Mouse (Mus musculus): ENCODE measurements around the gene Rnf141. TPM values are rescaled to one million over a fixed set of nuclear protein-coding genes. Genes with fewer than 3 reads are reported as not detected.
A peak's percentile ranks its signal among the peaks of the same experiment; 100 is the strongest.

Gene Rnf141
- total RNA-seq, 2 experiments from 2014 or later, result 27.2 to 46.1 TPM

DNA sequence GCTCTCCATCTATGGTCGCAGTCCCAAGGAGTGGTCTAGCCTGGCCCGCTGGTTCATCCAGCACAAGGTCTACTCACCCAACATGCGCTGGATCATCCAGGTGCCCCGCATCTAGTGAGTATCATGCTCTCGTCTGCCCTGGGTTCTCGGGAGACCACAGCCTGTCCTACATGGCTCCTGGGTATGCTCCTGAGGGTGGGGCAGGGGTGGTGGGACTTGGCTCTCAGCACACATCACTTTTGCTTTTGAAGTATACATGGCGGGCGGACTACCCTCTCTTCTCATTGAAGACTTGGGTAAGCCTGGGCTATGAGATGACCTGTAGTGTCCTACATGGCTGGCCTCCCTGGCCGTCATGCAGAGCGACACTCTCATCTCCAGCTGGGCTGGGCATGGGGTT lies 41.1 kb downstream of the Rnf141 start:
- no peak for ATAC-seq (replicated peaks; ENCODE audit: low FRiP score, poor library complexity, severe bottlenecking)

DNA sequence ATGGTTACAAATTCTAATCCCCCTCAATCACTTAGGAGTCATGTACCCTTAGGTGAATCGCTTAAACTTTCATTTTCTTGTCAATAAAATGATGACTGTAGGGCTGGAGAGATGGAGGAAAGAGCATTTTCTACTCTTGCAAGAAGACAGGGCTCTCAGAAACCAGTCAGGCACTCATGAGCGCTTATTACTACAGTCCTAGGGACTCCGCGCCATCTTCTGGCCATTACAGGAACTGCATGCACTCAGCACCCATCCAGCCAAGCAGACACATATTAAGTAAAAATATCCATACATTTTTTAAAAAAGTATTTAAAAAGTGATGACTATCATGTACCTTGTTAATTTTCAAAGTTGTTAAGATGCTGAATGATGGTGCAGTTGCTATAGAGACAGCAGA lies 43.2 kb downstream of the Rnf141 start:
- peak; percentile 79 for ATAC-seq (replicated peaks; ENCODE audit: low FRiP score, poor library complexity, severe bottlenecking)

DNA sequence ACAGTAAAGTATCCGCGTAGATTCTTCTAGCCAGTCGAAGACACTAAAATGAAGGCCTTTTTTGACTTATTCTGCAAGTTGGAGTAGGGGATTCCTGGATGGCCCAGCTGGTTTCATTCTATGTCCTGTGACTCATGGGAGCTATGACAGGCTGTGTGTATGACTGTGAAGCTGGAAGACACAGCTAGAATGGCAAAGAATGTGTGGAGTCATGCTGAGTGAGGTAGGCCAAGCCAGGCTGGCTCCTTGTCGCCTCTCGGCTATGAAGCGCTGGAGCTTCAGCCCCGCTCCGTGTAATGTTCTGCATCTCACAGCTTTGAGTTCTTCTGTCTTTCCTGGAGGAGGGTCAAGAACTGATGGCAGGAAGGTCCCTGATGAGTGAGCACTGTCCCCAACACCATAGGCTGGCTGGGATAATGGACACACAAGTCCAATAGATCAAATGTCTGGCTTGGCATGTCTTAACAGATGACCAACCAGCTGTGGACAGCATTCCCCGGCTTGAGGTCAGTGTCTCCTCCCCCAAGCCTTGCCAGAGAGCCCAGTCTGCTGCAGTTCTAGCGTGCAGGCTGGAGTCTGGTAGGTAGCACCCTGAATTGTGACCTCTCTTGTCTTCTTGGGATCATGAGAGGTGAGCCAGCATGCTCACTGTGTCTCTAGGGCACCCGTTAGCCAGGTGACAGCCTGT lies 46.4 kb downstream of the Rnf141 start:
- no peak for ATAC-seq (replicated peaks; ENCODE audit: low FRiP score, poor library complexity, severe bottlenecking)

DNA sequence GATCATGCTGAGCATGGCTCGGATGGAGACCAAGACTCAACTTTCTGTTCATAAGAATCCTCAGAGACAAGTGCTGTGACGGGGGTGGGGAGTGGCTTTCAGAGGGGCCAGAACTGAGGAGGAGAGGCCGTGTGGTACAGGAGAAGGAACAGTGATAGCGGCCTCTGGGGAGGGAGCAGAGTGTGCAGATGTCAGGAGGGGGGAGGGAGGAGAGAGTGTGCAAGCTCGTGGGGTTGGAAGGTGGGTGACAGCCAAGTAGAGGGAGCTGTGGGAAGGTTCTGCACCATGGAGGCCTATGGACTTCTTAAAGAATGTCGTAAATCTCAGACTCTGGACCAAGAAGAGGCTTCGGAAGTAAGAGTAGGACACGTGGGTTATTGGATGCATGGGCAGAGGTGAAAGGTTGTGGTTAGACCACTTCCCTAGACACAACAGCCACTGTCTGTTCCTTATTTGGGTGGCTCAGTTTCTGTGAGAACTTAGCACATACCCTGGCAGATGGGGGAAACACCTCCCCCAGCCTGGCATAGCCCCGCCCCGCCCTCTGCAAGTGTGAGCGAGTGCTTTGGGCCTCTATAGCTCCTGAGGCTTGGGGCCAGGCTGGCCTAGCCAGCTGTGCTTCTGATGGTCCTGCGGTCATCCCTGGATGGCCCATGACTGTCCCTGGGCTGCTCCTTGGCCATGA lies 47.7 kb downstream of the Rnf141 start:
- no peak for ATAC-seq (replicated peaks; ENCODE audit: low FRiP score, poor library complexity, severe bottlenecking)

DNA sequence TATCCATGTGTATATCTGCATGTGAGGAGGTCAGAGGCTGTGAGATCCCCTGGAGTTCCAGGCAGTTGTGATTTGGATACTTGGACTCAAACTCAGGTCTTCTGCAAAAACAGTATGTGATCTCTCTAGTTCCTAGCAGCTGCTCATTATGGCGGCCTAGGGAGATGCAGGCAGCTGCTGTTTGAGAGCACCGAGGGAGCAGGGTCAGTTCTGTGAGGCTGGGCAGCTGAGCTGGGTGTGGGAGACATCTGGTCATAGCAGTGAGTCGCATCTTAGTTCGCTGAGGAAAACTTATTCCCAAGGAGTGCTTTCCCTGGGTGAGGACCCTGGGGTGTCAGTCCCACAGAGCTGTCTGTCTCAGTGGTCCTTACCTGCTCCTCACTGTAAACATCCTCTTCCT lies 49.5 kb downstream of the Rnf141 start:
- no peak for ATAC-seq (replicated peaks; ENCODE audit: low FRiP score, poor library complexity, severe bottlenecking)

DNA sequence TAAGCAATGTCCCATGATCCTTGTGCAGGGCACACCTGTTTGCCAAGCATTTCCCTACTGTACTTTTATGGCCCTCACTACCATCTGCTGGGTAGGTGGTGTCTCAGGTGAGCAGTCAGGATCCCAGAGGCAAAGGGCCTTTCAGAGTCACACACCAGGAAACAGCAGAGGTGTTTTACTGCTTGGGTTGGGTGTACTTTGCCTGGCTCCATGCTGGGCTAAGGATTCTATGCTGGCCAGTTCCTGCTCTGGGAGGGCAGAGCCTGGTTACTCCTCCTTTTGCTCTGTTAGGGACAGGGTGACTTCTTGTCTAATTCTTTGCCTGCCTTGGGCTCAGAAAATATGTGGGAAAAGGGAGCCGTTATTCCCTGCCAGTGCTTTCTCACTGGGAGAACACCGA lies 51.4 kb downstream of the Rnf141 start:
- ATAC-seq (replicated peaks; ENCODE audit: low FRiP score, poor library complexity, severe bottlenecking), result no peak

DNA sequence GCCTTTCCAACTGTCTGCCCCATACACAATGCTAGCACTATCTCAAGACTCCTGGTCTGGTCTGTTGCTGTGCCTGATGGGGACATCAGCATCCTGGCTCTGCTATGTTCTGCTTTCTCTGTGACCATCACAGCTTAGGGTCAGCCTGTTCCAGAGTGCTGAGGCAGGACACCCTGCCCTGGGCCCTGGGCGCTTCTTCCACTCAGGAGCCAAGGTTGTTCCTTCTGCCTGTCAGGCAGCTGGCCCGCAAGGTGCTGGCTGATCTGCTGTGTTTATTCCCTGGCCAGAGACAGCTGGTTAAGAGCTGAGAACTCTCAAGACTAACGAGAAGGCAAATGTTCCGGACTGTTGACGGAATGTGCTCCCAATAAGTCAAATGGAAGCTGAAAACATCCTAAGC lies 52.1 kb downstream of the Rnf141 start:
- no peak for ATAC-seq (replicated peaks; ENCODE audit: low FRiP score, poor library complexity, severe bottlenecking)

DNA sequence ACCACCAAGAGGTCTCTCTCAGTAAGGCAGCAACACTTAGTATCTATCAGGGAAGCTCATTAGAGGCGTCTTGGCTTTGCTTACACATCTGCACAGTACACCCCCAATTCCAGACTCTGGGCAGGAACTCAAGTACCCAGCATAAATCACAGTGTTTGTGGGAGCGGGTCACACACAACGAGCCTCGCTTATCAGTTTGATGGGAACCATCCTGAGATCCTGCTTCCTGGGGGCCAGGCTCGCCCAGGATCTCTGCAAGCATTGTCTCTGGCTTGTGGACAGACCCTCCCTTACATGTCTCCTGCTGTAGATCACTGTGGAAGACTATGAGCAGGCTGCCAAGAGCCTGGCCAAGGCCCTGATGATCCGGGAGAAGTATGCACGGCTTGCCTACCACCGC lies 53.4 kb downstream of the Rnf141 start:
- ATAC-seq (replicated peaks; ENCODE audit: low FRiP score, poor library complexity, severe bottlenecking), result no peak

DNA sequence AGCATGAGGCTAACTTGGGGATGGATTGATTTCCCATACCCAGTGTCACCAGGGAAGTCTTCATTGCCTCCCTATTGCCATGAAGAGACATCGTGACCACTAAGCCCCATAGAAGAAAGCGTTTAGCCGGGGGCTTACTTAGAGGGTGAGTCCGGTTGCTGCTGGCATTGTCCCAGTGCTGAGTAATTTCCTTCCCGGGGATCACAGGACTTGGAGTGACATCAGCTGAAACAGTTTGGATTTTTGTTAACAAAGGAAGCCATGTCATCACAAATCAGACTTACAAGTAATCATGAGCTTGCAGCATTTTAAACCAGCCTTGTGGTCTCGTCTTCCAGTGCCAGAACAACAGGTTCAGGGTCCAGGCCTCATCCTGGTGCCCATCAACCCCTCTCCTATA lies 56.9 kb downstream of the Rnf141 start:
- ATAC-seq (replicated peaks; ENCODE audit: low FRiP score, poor library complexity, severe bottlenecking), result no peak

DNA sequence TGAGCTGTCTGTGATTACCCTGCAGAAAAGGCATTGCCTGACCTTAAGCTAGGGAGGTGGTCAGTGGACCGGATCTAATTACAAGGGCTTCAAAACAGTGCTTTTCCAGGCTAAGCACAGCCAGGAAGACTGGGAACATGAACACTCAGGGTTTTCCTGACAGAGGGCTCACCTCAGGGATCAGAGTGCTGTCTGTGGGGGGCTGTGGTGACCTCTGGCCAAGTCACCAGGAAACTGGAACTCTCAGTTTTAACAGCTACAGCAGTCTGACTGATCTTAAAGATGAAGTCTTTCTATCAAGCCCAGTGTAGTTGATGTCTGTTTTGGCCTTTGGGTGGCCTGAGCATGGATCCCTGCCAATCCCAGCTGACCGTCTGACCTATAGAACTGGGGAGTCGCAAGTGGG lies 58.5 kb downstream of the Rnf141 start:
- ATAC-seq (replicated peaks; ENCODE audit: low FRiP score, poor library complexity, severe bottlenecking), result no peak

DNA sequence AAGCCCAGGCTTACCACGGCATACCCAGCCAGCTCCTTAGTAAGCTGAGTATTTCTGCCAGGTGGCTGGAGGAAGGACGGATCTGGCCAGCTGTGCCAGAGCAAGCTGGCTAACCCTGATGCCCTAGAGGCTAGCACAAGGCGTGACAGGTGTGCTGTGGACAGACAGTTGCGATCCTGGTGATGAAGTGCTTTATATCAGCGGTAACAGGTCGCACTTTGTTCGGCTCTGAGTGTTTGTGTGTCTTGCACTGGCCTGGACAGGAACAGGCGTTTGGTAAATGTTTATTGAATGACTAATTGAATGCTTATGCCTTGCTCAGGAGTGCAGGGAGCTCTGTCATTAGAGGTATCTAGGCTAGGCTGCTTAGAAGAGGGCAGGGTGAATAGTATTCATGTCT lies 59.3 kb downstream of the Rnf141 start:
- ATAC-seq (replicated peaks; ENCODE audit: low FRiP score, poor library complexity, severe bottlenecking), result no peak

DNA sequence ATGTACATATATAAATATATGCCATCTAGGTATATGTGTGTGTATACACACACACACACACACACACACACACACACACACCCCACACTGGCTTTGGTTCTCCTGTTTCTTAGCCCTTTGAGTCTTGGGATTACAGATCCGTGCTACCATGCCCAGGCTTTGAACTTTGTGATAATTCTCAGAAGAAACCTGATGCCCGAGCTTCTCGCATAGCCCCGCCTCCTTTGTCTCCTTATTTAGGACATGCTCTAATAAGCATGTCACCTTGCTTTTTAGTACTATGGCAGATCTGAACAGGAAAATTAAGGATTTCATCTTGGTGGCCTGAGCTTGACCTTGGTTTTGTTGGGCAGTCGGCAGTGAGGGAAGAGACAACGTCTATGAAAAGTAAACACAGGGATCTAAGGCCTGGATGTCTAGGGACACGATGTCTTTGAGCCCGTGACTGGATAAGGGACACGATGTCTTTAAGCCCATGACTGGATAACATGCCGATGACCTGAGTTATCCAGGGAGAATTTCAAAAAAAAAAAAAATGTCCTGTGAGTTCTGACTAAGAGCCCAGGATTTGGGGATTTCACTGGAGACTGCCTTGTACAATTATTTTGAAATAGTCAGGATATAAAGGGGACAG lies 61.3 kb downstream of the Rnf141 start:
- no peak for ATAC-seq (replicated peaks; ENCODE audit: low FRiP score, poor library complexity, severe bottlenecking)

DNA sequence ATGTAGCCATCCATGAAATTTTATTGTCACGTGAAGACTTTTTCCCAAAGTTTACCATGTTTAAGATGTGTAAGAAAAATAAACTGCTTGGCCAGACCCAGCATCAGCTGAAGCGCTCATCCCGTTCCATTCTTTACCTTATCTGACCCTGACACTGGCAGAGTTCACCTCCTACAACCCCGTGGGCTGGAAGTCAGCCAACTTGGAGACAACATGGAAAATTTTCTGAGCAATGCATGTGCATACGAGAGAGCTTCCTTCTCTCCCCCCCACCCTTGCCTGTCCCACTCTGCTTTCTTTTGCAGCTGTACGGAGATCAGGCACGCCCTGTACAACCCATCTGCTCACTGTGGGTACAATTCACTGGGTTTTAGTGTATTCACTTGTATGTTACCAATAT lies 62.1 kb downstream of the Rnf141 start:
- peak; percentile 71 for ATAC-seq (replicated peaks; ENCODE audit: low FRiP score, poor library complexity, severe bottlenecking)

DNA sequence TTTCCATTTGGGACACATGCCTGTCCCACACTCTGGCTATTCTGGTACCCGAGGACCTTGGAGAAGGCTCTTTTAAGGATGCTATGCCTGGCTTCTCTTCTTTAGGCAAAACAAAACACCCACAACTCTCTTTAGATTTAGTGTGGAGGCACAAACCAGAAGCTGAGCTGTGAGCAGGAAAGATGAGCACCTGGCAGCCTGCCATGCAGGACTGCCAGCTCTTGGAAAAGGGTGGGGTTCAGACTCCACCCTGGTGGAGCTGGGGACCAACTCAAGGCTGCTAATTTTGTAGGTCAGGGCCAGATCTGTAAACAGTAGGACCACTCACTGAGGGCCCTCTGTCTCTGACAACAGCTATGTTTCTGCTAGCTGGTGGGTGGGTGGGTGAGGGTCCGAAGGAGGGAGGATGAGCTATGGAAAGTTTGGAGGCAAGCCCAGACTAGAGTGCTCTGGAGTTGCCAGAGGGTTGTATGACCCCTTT lies 63.0 kb downstream of the Rnf141 start:
- peak; percentile 80 for ATAC-seq (replicated peaks; ENCODE audit: low FRiP score, poor library complexity, severe bottlenecking)

DNA sequence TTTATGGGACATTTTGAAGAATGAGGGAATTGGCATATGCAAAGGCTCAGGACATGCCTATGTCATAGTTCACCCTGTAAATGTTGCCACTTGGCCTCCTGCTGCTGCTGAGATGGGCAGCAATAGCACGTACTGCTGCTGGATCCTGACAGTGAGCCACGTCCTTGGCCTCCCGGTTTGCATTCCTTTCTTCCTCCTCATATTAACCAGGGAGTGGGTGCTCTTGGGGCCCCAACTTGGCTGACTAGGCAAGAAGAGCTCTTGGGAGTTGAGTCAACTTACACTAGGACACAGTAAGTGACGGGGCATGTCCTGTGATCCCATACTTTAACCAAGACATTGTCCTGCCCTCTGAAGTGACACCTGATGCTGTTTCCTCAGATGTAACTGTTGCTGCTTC lies 63.7 kb downstream of the Rnf141 start:
- no peak for ATAC-seq (replicated peaks; ENCODE audit: low FRiP score, poor library complexity, severe bottlenecking)

DNA sequence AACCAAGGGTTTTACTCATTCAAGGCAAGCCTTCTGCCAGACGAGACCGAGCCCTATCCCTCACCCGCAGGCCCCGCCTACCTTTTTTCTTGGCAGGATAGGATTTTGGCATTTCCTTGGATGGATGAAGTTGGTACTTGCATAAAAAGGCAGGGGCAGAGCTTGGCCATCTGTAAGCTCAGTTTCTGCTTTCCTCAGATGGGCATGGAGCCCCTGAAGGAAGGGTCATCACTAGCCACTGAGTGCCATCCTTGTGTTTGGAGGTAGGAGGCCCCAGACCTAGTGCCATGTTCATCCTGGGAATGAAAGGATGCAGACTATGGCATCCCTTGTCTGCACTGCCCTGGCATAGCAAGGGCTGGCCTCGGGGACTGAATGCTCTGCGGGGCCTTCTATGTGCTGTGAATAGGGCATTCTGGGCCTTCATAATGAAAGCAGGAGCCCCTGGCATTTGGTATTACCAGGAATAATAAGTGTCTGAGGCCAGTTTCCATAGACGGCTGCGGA lies 64.6 kb downstream of the Rnf141 start:
- ATAC-seq (replicated peaks; ENCODE audit: low FRiP score, poor library complexity, severe bottlenecking), result no peak

DNA sequence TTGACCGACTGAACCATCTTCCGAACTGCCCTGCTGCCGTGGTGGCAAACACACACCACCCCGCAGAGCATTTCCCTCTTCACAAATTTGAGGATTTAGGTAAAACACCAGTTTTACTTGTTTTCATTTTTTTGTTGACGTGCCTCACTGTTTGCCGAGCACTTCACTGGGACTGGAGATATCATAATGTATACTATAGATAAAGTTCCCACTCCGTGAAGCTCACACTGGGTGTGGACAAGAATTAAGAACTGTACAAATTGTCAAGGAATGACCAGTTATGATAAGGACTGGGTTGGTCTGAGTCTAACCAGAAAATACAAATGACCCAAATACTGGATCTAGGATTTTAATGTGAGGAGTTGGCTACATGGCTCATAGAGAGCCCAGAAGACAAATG lies 65.3 kb downstream of the Rnf141 start:
- peak; percentile 48 for ATAC-seq (replicated peaks; ENCODE audit: low FRiP score, poor library complexity, severe bottlenecking)

DNA sequence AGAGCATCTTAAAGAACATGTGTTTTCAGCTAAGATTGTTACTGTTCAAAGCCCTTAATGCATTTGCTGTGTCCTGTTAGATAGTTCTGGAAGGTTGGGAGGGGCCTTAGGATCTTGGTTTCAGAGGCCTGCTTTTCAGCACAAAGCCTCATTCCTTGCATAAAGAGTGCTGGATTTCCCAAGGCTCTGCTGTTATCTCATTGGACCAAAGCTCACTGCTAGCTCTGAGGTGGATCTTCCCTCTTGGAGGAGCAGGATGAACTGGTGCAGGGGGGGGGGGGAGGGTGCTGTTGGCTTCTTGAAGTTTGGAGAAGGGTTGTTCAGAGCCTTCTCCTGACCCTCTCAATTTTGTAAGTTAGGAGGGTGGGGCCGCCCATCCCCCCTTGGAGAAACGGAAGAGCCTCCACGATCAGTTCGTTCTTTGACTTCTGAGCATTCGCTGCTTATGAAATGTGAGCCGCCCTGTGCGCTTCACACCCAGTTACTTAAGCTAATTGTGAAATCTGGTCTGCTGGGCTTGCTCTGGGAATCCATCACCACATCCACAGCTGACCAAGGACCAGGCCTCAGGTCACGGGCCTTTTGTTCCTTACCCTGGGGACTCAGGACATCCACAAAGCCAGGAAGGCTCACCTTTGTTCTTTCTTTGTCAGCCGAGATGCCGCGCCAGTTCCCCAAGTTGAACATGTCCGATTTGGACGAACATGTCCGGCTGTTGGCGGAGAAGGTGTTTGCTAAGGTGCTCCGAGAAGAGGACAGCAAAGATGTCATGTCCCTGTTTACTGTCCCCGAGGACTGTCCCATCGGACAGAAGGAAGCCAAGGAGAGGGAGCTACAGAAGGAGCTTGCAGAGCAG lies 66.9 kb downstream of the Rnf141 start:
- ATAC-seq (replicated peaks; ENCODE audit: low FRiP score, poor library complexity, severe bottlenecking), result no peak

DNA sequence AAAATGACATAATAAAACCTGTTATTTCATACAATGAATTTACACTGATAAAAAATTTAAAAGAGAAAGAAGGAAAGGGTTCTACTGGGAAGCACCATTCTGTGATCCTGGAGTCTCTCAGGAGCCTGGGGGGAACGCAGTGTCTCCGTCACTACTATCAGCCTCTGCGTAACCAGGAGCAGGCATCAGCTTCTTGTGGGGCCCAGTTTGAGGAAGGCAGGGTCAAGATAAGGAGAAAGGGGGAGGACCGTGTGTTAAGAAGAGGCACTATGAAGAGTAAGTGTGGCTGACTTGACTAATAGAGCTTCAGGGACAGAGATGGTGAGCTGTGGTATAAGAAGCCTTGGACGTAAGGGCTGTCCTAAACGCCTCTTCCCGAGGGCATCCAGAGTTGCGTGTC lies 69.6 kb downstream of the Rnf141 start:
- ATAC-seq (replicated peaks; ENCODE audit: low FRiP score, poor library complexity, severe bottlenecking), result peak; percentile 81

DNA sequence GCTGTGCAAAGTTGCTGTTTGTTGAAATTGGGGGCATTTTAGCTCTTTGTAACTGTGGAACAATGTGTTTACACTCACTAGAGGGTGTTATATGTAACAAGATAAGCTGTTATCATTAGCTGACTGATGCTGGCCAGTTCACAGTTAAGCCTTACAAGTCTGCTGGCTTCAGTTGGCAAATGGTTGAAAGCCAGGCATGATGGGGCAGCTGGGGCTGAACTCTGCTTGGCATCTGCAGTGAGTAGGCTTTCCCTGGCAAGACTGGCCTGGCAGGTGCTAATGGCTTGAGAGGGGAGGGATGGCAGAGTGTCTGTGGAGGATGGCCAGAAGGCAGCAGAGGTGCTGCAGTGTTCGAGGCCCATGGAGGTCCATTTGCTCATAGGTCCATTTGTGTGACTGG lies 70.2 kb downstream of the Rnf141 start:
- ATAC-seq (replicated peaks; ENCODE audit: low FRiP score, poor library complexity, severe bottlenecking), result peak; percentile 28

Data from erythroid progenitor cell, adult 5-6 weeks (primary cell).